Mouse (Mus musculus): ENCODE data around the gene Zcchc24. TPM values are rescaled to one million over a fixed set of nuclear protein-coding genes. Genes with fewer than 3 reads are reported as not detected.
A peak's percentile ranks its signal among the peaks of the same experiment; 100 is the strongest.

Gene Zcchc24
- polyA plus RNA-seq, 1 experiment from 2014 or later = 9.3 TPM

DNA sequence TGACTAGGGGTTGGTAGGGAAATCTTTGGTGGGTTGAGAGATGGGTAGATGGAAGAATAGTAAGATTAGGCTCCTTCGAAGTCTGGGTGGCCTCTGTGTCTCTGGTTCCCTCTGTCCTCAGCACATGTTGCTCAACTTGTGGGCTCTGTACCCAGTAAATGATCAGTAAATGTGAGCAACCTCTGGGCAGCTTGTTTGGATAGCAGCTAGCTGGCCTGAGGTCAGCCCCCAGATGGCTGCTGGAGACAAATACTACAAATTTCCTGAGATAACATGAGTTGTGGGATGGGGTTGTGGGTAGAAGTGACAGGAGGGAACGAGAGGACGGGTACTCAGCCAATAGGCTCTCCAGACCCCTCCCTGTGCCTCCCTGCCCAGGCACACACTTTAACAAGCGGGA, 4.2 kb upstream of the Zcchc24 start:
- H3K9ac ChIP-seq (replicated peaks) = no peak overlapping the region
- WGBS = 79% methylated on average over 4 of the region's 4 CpGs
- no peak overlapping the region for H3K27ac ChIP-seq
- H3K4me1 ChIP-seq (replicated peaks) = peaks cover 18% of the 10 kb centered on the region
- H3K9me3 ChIP-seq = no peaks in the 10 kb centered on the region
- no peak for ATAC-seq
- no peaks in the 10 kb centered on the region for H3K36me3 ChIP-seq
- H3K4me3 ChIP-seq (replicated peaks) = no peak overlapping the region
- H3K4me2 ChIP-seq (replicated peaks) = no peak overlapping the region
- peaks cover 13% of the 10 kb centered on the region for H3K27me3 ChIP-seq

DNA sequence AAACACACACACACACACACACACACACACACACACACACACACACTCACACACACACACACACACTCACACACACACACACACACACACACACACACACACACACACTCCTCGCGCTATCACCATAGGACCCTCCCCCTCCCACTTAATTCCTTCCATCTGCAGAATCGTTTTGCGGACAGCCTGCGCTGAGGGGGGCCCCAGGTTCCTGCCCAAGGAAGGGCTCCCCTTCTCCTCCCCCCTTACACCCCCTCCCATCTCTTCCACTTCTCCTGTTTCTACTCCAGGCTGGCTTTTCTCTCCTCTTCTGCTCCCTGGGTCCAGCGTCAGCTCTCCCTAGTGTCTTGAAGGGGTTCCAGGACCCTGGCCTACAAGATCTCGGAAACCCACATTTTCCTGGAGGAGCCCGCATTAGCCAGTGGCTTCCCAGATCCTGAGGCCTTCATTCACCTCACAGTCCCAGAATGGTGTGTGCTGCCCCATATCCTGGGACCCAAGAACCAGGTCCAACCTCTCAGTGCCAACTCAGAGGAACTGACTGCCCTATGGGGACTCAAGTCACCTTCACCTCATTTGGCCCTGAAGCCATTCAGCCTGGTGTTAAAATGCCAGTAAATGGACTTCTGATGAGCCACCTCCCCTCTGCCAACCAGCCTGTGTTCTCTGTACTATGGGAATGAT, 927 bp upstream of the Zcchc24 start:
- Histone ChIP-seq H3K4me3 (replicated peaks) (no peak overlapping the region), H3K4me2 (replicated peaks) (peak overlapping the region; percentile 99)
- WGBS = 19% methylated on average over 6 of the region's 8 CpGs

DNA sequence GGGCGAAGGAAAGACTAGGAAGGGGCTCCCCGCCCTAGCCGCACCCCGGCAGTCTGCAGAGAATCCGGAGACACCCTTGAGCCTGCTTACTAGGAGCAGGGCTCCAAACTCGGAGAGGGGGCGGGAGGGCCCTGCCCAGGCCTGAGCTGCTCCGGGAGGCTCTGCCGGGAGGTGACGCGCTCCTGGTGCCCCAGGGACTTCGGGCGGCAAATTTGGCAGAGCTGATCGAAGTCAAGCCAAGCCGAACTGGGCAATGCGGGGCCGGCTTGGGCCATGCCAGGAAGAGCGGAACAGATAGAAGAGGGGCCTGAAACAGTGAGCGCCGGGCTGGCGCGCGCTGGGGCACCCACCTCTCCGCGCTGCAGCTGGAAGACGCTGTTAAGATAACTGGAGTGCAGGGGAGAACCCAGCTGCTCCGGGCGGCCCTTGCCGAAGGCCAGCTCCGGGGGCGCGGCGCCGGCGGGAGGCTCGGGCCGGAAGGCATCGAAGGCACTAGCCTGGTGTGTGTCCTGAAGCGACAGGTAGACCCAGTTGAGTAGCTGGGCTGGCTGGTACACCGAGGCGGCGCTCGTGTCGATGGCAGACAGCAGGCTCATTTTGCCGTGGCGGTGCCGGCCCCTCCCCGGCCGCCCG, 462 bp downstream of the Zcchc24 start:
- peak overlapping the region; percentile 73 for H3K9ac ChIP-seq (replicated peaks)
- no peaks in the 10 kb centered on the region for H3K9me3 ChIP-seq
- no peaks in the 10 kb centered on the region for H3K36me3 ChIP-seq
- peak overlapping the region; percentile 37; the same call in 1 of the 2 replicates for H3K27ac ChIP-seq
- peaks cover 21% of the 10 kb centered on the region for H3K27me3 ChIP-seq
- peak overlapping the region; percentile 60 for H3K4me3 ChIP-seq (replicated peaks)
- ATAC-seq = peak; percentile 57
- peak overlapping the region; percentile 99 for H3K4me2 ChIP-seq (replicated peaks)
- peaks cover 49% of the 10 kb centered on the region for H3K4me1 ChIP-seq (replicated peaks)
- WGBS = under 1% methylated on average over 45 of the region's 50 CpGs

More for the DNA sequence above, 927 bp upstream of the Zcchc24 start:
- no peaks in the 10 kb centered on the region for H3K36me3 ChIP-seq
- H3K9me3 ChIP-seq = no peaks in the 10 kb centered on the region
- H3K27ac ChIP-seq = no peak overlapping the region
- H3K4me1 ChIP-seq (replicated peaks) = peaks cover 49% of the 10 kb centered on the region
- no peak overlapping the region for H3K9ac ChIP-seq (replicated peaks)
- ATAC-seq = no peak
- H3K27me3 ChIP-seq = peaks cover 21% of the 10 kb centered on the region

DNA sequence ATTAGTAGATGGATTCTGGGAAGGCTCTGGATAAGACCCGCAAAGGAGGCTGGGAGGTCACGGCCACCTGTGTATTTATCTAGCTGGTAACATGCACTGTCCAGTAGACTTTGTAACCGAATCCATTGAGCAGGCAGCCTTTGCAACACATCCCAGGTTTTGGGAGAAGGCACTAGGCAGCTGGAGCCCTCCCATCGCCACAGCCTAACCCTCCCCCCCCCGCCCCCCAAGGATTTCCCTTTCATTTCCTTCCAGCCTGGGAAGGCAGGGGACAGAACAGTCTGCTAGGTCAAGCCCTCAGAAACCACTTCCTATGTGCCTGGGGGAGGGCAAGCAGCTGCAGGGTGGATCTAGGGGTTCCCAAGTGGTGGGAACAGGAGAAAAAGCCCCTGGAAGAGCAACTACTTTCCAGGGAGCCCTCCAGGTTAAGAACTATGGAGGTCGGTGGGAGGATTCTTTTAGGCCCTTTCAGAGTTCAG, 1.1 kb downstream of the Zcchc24 start:
- Histone ChIP-seq H3K27ac (no peak overlapping the region), H3K9ac (replicated peaks) (peak overlapping the region; percentile 73), H3K36me3 (no peaks in the 10 kb centered on the region), H3K9me3 (no peaks in the 10 kb centered on the region), H3K4me3 (replicated peaks) (peak overlapping the region; percentile 60), H3K27me3 (peaks cover 19% of the 10 kb centered on the region), H3K4me1 (replicated peaks) (peaks cover 49% of the 10 kb centered on the region), H3K4me2 (replicated peaks) (peak overlapping the region; percentile 99)
- WGBS = 25% methylated on average over 6 of the region's 6 CpGs
- no peak for ATAC-seq

DNA sequence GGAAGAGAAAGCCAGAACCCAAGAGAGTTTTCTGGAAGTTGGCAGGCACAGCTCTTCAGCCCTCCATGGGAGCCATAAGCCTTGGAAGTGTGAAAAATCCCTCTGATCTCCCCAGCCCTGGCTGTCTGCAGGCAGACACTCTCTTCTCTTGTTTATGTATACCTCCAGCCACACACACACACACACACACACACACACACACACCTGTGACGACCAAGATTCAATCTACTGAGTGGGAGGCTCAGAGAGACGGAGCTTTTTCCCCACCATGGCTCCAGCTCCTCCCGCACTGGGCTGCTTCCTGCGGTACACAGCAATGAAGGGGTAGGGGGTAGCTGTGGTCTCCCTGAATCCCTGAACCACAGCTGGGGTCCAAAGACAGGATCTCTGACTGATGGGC, 2.4 kb downstream of the Zcchc24 start:
- peaks cover 17% of the 10 kb centered on the region for H3K27me3 ChIP-seq
- H3K9me3 ChIP-seq = no peaks in the 10 kb centered on the region
- no peaks in the 10 kb centered on the region for H3K36me3 ChIP-seq
- peak overlapping the region; percentile 99 for H3K4me2 ChIP-seq (replicated peaks)
- no peak for ATAC-seq
- H3K9ac ChIP-seq (replicated peaks) = peak overlapping the region; percentile 10; the same call in 1 of the 2 replicates
- H3K27ac ChIP-seq = peak overlapping the region; percentile 65
- peak overlapping the region; percentile 60 for H3K4me3 ChIP-seq (replicated peaks)
- 54% methylated on average over 4 of the region's 4 CpGs for WGBS
- H3K4me1 ChIP-seq (replicated peaks) = peaks cover 49% of the 10 kb centered on the region

DNA sequence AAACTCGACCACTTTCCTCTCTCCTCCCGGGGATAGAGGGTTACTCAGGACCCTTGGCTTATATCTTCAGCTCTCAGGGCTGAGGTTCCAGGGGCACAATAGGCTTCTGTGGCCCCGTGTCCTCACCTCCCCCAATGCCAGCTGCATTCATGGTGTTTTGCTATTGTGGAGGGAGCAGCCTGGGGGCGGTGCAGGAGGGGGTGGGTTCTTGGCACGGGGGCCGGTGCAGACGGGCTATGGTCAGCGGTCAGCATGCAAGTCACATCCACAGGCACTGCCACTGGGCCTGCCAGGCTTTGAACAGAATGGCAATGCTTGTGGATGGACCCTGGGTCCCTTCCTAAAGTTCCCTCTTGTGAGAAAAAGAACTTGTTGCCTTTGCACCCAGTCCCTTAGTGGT, 2.9 kb downstream of the Zcchc24 start:
- peak; percentile 62 for ATAC-seq
- Histone ChIP-seq H3K36me3 (no peaks in the 10 kb centered on the region), H3K9me3 (no peaks in the 10 kb centered on the region), H3K4me2 (replicated peaks) (peak overlapping the region; percentile 99), H3K4me1 (replicated peaks) (peaks cover 49% of the 10 kb centered on the region), H3K27ac (peak overlapping the region; percentile 65), H3K9ac (replicated peaks) (no peak overlapping the region), H3K4me3 (replicated peaks) (0 out of 2 replicates have a peak overlapping the region, but pooled peaks have one; percentile 60), H3K27me3 (peaks cover 12% of the 10 kb centered on the region; the same call in 1 of the 2 replicates)
- WGBS = 21% methylated on average over 8 of the region's 8 CpGs

DNA sequence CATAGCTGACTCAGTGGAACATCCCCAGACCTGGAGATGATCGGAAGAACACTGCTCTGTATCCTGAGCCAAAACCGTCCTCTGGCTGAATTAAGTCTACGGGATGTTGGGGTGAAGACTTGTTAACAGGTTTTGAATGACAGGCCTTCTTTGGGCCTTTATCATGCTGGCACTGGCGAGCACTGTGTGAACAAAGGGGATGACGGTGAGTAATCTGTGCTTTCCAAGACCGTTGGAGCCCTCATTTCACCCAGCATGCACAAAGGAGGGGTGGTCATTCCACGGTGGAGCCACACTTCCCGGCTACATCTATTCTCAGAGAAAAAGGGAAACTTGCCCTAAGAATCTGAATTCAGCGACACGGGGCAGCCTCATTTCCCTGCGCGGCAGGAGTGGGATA, 3.7 kb downstream of the Zcchc24 start:
- Histone ChIP-seq H3K27me3 (peaks cover 11% of the 10 kb centered on the region; the same call in 1 of the 2 replicates), H3K4me3 (replicated peaks) (no peak overlapping the region), H3K36me3 (no peaks in the 10 kb centered on the region), H3K27ac (peak overlapping the region; percentile 65), H3K4me2 (replicated peaks) (peak overlapping the region; percentile 99), H3K9ac (replicated peaks) (no peak overlapping the region), H3K9me3 (no peaks in the 10 kb centered on the region), H3K4me1 (replicated peaks) (peaks cover 49% of the 10 kb centered on the region)
- no peak for ATAC-seq
- 34% methylated on average over 12 of the region's 12 CpGs for WGBS

DNA sequence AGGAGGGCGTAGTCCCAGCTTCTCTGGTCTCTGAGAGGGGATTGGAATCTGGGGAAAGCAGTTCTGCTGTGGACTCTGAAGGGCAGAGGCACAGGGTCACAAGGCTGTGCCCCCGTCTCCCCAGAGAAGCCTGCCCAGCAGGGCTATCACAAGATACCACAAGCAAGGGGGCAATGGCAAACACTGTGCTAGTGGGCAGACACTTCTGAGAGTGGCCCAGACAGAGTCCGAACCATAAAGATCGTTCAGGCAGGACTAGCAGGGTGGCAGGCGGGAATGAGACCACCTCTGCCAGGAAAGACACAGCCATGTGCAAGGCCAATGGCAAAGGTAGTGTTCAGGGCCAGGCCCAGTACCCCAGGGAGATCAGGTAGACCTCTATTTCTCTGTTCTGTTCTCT, 7.7 kb downstream of the Zcchc24 start:
- Histone ChIP-seq H3K4me3 (replicated peaks) (no peak overlapping the region), H3K36me3 (no peaks in the 10 kb centered on the region), H3K27ac (no peak overlapping the region), H3K27me3 (0 out of 2 replicates have a peak, but pooled peaks cover 5% of the 10 kb centered on the region), H3K4me2 (replicated peaks) (no peak overlapping the region), H3K4me1 (replicated peaks) (peaks cover 17% of the 10 kb centered on the region), H3K9ac (replicated peaks) (no peak overlapping the region), H3K9me3 (no peaks in the 10 kb centered on the region)
- 89% methylated on average over 5 of the region's 5 CpGs for WGBS
- no peak for ATAC-seq

DNA sequence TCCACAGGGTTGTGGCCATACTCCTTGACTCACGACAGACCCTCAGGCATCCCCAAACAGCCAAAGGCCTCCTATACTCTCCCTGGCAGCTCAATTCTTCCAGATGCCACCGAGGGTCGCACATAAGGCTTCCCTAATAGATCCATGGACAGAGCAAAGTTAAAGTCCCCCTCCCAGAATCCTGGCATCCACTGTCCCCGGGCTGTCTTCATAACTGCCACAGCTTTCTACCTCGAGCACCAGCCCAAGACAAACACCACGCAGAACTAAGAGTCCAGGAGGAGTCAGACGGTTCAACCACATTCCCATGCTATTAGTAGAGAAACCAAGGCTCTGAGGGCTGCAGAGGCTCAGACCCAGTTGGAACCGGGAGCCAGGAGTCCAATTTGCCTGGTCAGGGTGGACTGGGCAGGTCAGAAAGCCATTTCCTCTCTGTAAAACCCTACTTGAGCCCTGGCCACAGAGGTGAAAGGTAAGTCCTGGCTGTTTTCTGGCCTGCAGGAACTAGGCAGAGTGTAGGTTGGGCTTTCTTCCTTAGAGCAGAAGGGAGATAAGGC, 8.8 kb downstream of the Zcchc24 start:
- Histone ChIP-seq H3K9me3 (no peaks in the 10 kb centered on the region), H3K4me3 (replicated peaks) (no peak overlapping the region)
- ATAC-seq = no peak

DNA sequence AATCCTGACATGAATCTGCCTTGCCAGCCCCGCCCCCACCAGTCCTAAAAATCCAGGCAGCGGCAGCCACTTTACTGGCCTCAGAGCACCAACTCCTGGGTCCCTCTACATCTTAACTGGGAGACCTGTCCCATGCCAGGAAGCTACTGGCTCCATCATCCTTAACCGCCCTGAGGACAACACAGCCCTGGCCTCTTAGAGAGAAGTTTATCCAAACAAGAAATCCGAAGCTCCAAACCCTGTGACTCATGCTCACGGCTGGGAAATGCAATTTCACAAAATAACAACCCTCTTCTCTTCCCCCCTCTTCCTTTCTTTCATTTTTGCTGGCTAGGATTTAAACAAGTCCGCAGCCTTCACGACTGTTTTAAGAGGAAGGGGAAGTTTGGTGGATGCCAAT, 9.3 kb downstream of the Zcchc24 start:
- H3K4me3 ChIP-seq (replicated peaks) = no peak overlapping the region
- no peaks in the 10 kb centered on the region for H3K27me3 ChIP-seq
- H3K36me3 ChIP-seq = no peaks in the 10 kb centered on the region
- no peaks in the 10 kb centered on the region for H3K9me3 ChIP-seq
- H3K9ac ChIP-seq (replicated peaks) = no peak overlapping the region
- H3K27ac ChIP-seq = no peak overlapping the region
- peaks cover 19% of the 10 kb centered on the region for H3K4me1 ChIP-seq (replicated peaks)
- no peak for ATAC-seq
- no peak overlapping the region for H3K4me2 ChIP-seq (replicated peaks)
- WGBS = 80% methylated on average over 7 of the region's 7 CpGs

More for the DNA sequence above, 8.8 kb downstream of the Zcchc24 start:
- WGBS = 79% methylated on average over 8 of the region's 8 CpGs
- H3K27ac ChIP-seq = no peak overlapping the region
- H3K27me3 ChIP-seq = no peaks in the 10 kb centered on the region
- no peak overlapping the region for H3K9ac ChIP-seq (replicated peaks)
- no peaks in the 10 kb centered on the region for H3K36me3 ChIP-seq
- peaks cover 15% of the 10 kb centered on the region for H3K4me1 ChIP-seq (replicated peaks)
- H3K4me2 ChIP-seq (replicated peaks) = no peak overlapping the region

DNA sequence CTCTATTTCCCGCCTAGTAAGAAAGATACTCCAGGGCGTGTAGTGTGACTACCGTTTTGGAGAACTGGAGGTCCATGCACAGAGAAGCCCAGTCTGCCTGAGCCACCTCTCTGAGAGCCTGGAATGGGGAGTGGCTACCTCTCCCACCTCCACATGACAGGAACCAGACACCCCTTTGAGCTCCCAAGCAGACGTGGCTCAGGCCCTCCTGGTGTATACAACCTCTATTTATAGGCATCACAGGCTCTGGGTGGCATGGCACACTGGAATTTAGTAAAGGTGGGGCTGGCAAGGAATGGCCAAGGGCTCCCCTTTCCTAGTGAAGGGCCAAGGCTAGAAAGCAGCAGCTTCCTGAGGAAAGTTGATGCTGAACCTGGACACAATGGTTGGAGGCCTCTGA, 10.9 kb downstream of the Zcchc24 start:
- Histone ChIP-seq H3K36me3 (no peaks in the 10 kb centered on the region), H3K4me3 (replicated peaks) (no peak overlapping the region), H3K4me2 (replicated peaks) (no peak overlapping the region), H3K27ac (no peak overlapping the region), H3K9ac (replicated peaks) (no peak overlapping the region), H3K4me1 (replicated peaks) (peaks cover 23% of the 10 kb centered on the region), H3K9me3 (no peaks in the 10 kb centered on the region), H3K27me3 (no peaks in the 10 kb centered on the region)
- ATAC-seq = no peak
- WGBS = 83% methylated on average over 4 of the region's 4 CpGs

DNA sequence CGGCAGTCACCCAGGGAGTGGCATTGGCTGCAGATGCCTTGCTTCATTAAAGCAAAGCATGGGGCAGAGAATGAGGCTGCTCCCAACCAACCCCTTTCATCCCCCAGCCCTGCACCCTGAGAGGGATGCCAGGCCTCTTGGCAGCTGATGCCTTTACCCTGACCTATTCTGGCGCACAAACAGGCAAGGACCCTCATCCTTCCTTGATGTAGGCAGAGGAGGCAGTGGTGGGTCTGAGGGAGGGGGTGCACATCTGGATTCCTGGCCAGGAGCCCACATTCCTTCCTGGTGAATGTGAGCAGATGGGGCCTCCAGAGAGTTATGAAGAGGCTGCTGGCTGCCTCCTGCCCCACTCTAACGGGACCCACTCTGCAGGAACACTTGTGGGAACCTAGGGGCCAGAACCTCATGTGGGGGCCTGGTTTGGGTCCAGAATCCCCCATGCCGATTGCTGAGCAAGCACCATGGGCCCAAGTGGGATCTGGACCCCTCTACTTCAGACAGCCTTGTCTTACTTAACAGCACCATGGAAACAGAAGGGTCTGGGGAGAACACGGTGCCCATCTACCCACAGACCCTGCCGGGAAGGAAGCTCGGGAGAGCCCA, 12.4 kb downstream of the Zcchc24 start:
- Histone ChIP-seq H3K4me2 (replicated peaks) (no peak overlapping the region), H3K36me3 (no peaks in the 10 kb centered on the region), H3K27ac (no peak overlapping the region), H3K4me3 (replicated peaks) (no peak overlapping the region), H3K9ac (replicated peaks) (no peak overlapping the region), H3K27me3 (no peaks in the 10 kb centered on the region), H3K4me1 (replicated peaks) (peaks cover 23% of the 10 kb centered on the region), H3K9me3 (no peaks in the 10 kb centered on the region)
- no peak for ATAC-seq
- whole genome bisulfite sequencing = 78% methylated on average over 7 of the region's 7 CpGs
